Mouse (Mus musculus) mammary gland, adult 2 months (tissue): Measurements from ENCODE around the gene Ooep. TPM values are rescaled to one million over a fixed set of nuclear protein-coding genes. Genes with fewer than 3 reads are reported as not detected.

Experiments used
- polyA plus RNA-seq: library from polyadenylated mRNA; depleted of rRNA; stranded (reverse); fragments of >200 nt; gene quantifications from 2 replicates; pipeline ENCODE4 v1.2.3, GENCODE M21; 2012; ENCODE audit warnings: low replicate concordance; rRNA removed

The Ooep gene
- not detected in 2 replicates for polyA plus RNA-seq

DNA sequence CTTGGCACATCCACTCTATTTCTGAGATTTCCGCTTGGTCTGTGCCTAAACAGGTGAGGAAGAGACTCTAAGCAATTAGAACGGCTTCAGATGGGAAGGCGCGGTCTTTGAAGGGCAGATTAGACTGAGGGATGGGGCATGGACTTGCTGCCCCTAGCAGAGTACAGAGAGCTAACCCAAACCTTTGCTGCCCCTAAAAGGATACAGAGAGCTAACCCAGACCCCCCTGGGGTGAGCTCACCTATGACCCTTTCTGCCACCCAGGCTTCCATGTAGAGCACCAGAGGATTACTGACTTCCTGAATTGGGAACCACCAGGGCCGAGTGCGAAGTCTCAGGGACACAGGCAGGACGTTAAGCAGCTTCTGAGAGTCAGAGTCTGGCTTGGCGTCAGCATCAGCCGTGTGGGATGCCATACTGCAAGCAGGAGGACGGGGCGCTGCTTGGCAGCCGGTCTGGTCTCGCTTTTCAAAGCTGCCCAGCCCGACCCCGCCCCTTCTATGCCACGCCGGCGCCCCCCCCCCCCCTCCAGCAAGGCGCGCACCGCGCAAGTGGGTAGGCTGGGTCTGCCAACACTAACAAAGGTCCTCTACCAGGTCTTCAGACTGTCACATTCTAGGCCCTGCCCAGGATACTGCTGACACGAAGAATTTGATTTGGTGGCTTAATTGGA is at the start of gene Ooep:
Ooep (minus strand) TSS at position 613 of the 673 bp plus-strand sequence.

GRCm38 (mm10) chr9:78395630-78396351 is 17.3 kb upstream of the Ooep start, which contains the start of gene Ddx43:
Gene Ddx43, plus strand, starts transcription at chr9:78395777.

DNA sequence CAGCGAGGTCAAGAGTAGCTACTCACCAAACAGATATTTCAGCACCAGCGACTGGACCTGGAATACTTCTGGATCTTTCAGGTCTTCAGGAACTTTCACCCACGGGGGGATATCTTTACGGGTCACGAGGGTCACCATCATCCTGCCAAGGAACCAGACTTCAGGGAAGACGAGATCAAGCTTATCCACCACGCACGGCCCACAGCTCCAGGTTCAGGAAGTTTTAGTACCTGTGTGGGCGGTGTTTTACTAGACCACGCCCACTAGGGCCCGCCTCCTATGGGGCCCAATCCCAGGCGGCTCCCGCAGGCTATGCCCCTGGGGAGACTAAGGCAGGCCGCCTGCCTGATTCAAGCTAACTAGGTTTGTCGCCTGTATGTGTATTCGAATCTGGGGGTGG is 10.6 kb downstream of the Ooep start, which contains the start of gene Dppa5a:
Dppa5a (minus strand) TSS at position 219 of the 400 bp plus-strand sequence.

DNA sequence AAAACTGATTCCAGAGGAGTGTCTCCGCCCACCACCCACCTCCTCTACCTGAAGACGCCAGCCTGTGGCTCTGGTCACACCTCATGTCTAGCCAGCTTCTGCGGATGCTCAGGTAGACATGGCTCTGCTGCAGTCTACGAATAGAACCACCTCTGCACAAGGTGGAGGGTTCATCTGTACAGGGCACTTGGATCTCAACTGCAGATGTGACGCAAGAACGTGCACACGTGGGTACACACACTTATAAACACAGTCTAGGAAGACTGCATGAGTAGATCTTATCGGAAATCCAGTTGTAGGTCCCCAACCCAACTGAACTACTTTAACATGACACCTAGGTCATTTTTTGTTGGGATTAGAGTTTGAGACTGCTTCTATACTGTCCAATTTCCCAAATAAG is 22.9 kb downstream of the Ooep start, which contains the start of gene Gsta2:
Gsta2 (minus strand) TSS at position 178 of the 400 bp plus-strand sequence.

GRCm38 (mm10) chr9:78327289-78327688 is 51.2 kb downstream of the Ooep start, which contains the start of gene Omt2b:
Gene Omt2b, plus strand, starts transcription at chr9:78327589.

Other genes with a start within 250 kb of the Ooep start
- gene Gsta4, start 196.0 kb downstream of the Ooep start, polyA plus RNA-seq: 8.4 and 20.7 TPM in 2 replicates
- gene Gsta1, start 148.1 kb downstream of the Ooep start, polyA plus RNA-seq: 0.23 TPM in 1 of 2 replicates, not detected in the other
- gene Gm3776, start 121.6 kb downstream of the Ooep start, polyA plus RNA-seq: not detected in 2 replicates
- gene Gm10639, start 88.8 kb downstream of the Ooep start, polyA plus RNA-seq: not detected in 2 replicates
- not detected in 2 replicates for gene Omt2a, start 63.9 kb downstream of the Ooep start, polyA plus RNA-seq
- gene Omt2b, start 51.1 kb downstream of the Ooep start, polyA plus RNA-seq: not detected in 2 replicates
- gene Gsta2, start 22.9 kb downstream of the Ooep start, polyA plus RNA-seq: not detected in 2 replicates
- not detected in 2 replicates for gene Dppa5a, start 10.5 kb downstream of the Ooep start, polyA plus RNA-seq
- gene Ddx43, start 17.1 kb upstream of the Ooep start, polyA plus RNA-seq: 0.16 TPM in 1 of 2 replicates, not detected in the other
- gene Cgas, start 64.5 kb upstream of the Ooep start, polyA plus RNA-seq: 0.59 and 0.92 TPM in 2 replicates
- gene Mto1, start 69.5 kb upstream of the Ooep start, polyA plus RNA-seq: 18.2 and 18.5 TPM in 2 replicates
- gene Gm17324, start 70.1 kb upstream of the Ooep start, polyA plus RNA-seq: 0.22 and 0.50 TPM in 2 replicates
- 2,902 and 4,422 TPM in 2 replicates for gene Eef1a1, start 110.4 kb upstream of the Ooep start, polyA plus RNA-seq
- gene Slc17a5, start 209.3 kb upstream of the Ooep start, polyA plus RNA-seq: 6.8 and 8.9 TPM in 2 replicates
- gene Cd109, start 236.8 kb upstream of the Ooep start, polyA plus RNA-seq: 2.6 and 2.7 TPM in 2 replicates